Mouse (Mus musculus): ENCODE measurements around the gene Fbxo7. TPM values are rescaled to one million over a fixed set of nuclear protein-coding genes. Genes with fewer than 3 reads are reported as not detected.

Fbxo7 gene
- polyA plus RNA-seq, 1 experiment from 2014 or later: 24.0 TPM

DNA sequence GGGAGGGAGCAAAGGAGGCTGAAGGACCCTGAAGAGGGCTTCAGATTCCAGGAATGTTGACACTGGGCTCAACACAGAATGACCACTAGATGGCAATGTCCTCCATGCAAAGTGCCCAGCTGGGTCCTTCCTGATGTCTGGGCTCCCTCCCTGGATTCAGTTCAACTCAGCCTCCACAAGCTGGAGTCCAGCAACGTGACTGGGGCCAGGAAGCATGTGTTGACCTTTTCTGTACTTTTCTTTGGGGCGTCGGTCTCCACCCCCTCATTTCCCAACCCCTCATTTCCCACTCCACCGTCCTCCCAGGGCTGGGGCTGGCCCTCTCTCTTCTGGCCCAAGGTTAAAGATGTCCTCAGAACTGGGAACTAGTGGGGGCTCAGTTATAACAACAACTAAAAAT lies 43.2 kb downstream of the Fbxo7 start:
- no peak overlapping the region for H3K4me3 ChIP-seq (replicated peaks)
- H3K4me2 ChIP-seq: no peak overlapping the region
- 4% methylated on average over 4 of the region's 4 CpGs for WGBS
- H3K36me3 ChIP-seq: peaks cover 22% of the 10 kb centered on the region
- peak; percentile 89 for ATAC-seq (ENCODE audit: low FRiP score)
- 0 out of 2 replicates have a peak, but pooled peaks cover 3% of the 10 kb centered on the region for H3K4me1 ChIP-seq
- H3K27ac ChIP-seq (replicated peaks): no peak overlapping the region
- H3K9me3 ChIP-seq (replicated peaks): no peaks in the 10 kb centered on the region
- no peak overlapping the region for H3K9ac ChIP-seq (replicated peaks)
- no peaks in the 10 kb centered on the region for H3K27me3 ChIP-seq (replicated peaks)

DNA sequence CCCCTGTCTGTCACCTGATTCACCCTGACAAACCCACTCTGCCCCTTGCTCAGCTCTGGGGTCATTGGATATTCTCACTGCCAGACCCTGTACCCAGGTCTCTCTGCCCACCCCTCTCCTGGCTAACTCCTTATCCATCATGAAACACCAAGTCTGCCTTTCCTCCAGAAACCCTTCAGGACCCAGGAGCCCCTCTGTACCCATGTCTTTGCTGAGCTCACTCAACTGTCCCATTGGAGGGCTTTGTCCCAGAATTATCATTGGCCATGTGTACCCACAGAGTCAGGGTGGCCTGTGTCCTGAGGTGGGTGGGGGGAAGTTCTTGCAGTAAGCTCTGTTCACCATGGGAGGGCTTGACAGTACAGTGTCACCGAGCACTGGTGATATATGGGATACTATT lies 43.9 kb downstream of the Fbxo7 start:
- H3K4me3 ChIP-seq (replicated peaks): no peak overlapping the region
- no peaks in the 10 kb centered on the region for H3K9me3 ChIP-seq (replicated peaks)
- 69% methylated on average over 1 of the region's 1 CpGs for WGBS
- H3K9ac ChIP-seq (replicated peaks): no peak overlapping the region
- ATAC-seq (ENCODE audit: low FRiP score): 0 out of 2 replicates have a peak, but pooled peaks have one; percentile 16
- no peaks in the 10 kb centered on the region for H3K27me3 ChIP-seq (replicated peaks)
- 0 out of 2 replicates have a peak, but pooled peaks cover 3% of the 10 kb centered on the region for H3K4me1 ChIP-seq
- no peak overlapping the region for H3K27ac ChIP-seq (replicated peaks)
- H3K4me2 ChIP-seq: no peak overlapping the region
- H3K36me3 ChIP-seq: peaks cover 22% of the 10 kb centered on the region

GRCm38 (mm10) chr10:86066651-86067050 lies 44.9 kb downstream of the Fbxo7 start:
- Histone ChIP-seq H3K9me3 (replicated peaks) (no peaks in the 10 kb centered on the region), H3K4me1 (0 out of 2 replicates have a peak, but pooled peaks cover 3% of the 10 kb centered on the region), H3K4me2 (no peak overlapping the region), H3K36me3 (peaks cover 20% of the 10 kb centered on the region), H3K27ac (replicated peaks) (no peak overlapping the region), H3K9ac (replicated peaks) (no peak overlapping the region), H3K27me3 (replicated peaks) (no peaks in the 10 kb centered on the region), H3K4me3 (replicated peaks) (no peak overlapping the region)
- ATAC-seq (ENCODE audit: low FRiP score): no peak
- WGBS: 79% methylated on average over 5 of the region's 5 CpGs

- H3K36me3 ChIP-seq: peaks cover 16% of the 10 kb centered on the region
- 0 out of 2 replicates have a peak, but pooled peaks cover 3% of the 10 kb centered on the region for H3K4me1 ChIP-seq
- no peak overlapping the region for H3K4me3 ChIP-seq (replicated peaks)
- H3K27ac ChIP-seq (replicated peaks): no peak overlapping the region
- H3K9me3 ChIP-seq (replicated peaks): no peaks in the 10 kb centered on the region
- no peak overlapping the region for H3K9ac ChIP-seq (replicated peaks)
- H3K4me2 ChIP-seq: no peak overlapping the region
- 77% methylated on average over 10 of the region's 10 CpGs for WGBS
- no peaks in the 10 kb centered on the region for H3K27me3 ChIP-seq (replicated peaks)
- no peak for ATAC-seq (ENCODE audit: low FRiP score)
Observed at GRCm38 (mm10) chr10:86067911-86068310, 46.1 kb downstream of the Fbxo7 start.

DNA sequence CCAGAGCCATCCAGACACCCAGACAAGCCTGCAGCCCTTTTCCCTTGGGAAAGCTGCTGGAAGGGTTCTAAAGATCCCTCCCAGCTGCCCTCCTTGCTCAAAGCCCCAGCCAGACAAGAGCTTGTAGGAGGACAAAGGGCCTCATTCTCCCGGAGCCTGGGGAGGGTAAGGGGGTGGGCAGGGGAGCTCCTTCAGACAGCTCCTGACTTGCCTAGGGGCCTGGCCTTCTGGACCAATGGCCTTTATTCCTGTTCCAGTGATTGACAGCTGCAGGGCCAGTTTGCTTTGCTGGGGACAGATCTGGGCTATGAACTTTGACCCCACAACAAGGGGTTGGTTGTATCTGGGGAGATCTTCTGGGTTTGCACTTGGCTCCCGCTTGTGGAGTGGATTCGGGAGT lies 47.6 kb downstream of the Fbxo7 start:
- Histone ChIP-seq H3K4me2 (no peak overlapping the region), H3K9me3 (replicated peaks) (no peaks in the 10 kb centered on the region), H3K4me3 (replicated peaks) (no peak overlapping the region), H3K4me1 (0 out of 2 replicates have a peak, but pooled peaks cover 3% of the 10 kb centered on the region), H3K36me3 (peaks cover 15% of the 10 kb centered on the region), H3K27me3 (replicated peaks) (no peaks in the 10 kb centered on the region), H3K27ac (replicated peaks) (0 out of 2 replicates have a peak overlapping the region, but pooled peaks have one; percentile 5), H3K9ac (replicated peaks) (no peak overlapping the region)
- WGBS: 44% methylated on average over 3 of the region's 3 CpGs
- ATAC-seq (ENCODE audit: low FRiP score): no peak

DNA sequence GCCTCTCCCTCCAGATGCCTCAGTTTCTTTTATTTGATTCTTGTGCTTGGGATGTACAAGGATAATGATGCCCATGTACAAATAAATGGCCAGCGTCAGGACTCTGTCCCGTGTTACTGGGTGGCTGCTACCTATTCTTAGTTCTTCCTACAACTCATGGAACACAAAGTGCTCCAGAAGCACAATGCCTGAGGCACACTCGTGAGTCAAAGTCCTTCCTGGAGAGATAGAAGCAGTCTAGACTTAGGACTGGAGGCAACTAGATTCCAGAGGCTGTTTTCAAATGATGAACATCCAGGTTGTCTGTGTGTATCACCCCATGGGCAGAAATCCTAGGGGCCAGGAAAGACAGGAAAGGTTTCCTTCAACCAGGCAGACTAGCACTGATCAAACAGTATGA lies 49.0 kb downstream of the Fbxo7 start:
- Histone ChIP-seq H3K4me1 (no peaks in the 10 kb centered on the region), H3K9ac (replicated peaks) (no peak overlapping the region), H3K9me3 (replicated peaks) (no peaks in the 10 kb centered on the region), H3K27ac (replicated peaks) (no peak overlapping the region), H3K27me3 (replicated peaks) (no peaks in the 10 kb centered on the region), H3K4me3 (replicated peaks) (no peak overlapping the region), H3K4me2 (no peak overlapping the region), H3K36me3 (peaks cover 15% of the 10 kb centered on the region)
- no peak for ATAC-seq (ENCODE audit: low FRiP score)
- 88% methylated on average over 3 of the region's 3 CpGs for WGBS

GRCm38 (mm10) chr10:86074134-86074533 lies 52.4 kb downstream of the Fbxo7 start:
- H3K27me3 ChIP-seq (replicated peaks): no peaks in the 10 kb centered on the region
- H3K36me3 ChIP-seq: peaks cover 15% of the 10 kb centered on the region
- H3K27ac ChIP-seq (replicated peaks): no peak overlapping the region
- H3K9ac ChIP-seq (replicated peaks): no peak overlapping the region
- WGBS: 87% methylated on average over 4 of the region's 4 CpGs
- ATAC-seq (ENCODE audit: low FRiP score): no peak
- no peaks in the 10 kb centered on the region for H3K4me1 ChIP-seq
- H3K9me3 ChIP-seq (replicated peaks): no peaks in the 10 kb centered on the region
- H3K4me2 ChIP-seq: no peak overlapping the region
- H3K4me3 ChIP-seq (replicated peaks): no peak overlapping the region

- no peaks in the 10 kb centered on the region for H3K9me3 ChIP-seq (replicated peaks)
- no peak overlapping the region for H3K4me3 ChIP-seq (replicated peaks)
- H3K9ac ChIP-seq (replicated peaks): no peak overlapping the region
- WGBS: 86% methylated on average over 9 of the region's 9 CpGs
- H3K36me3 ChIP-seq: peaks cover 15% of the 10 kb centered on the region
- ATAC-seq (ENCODE audit: low FRiP score): no peak
- no peak overlapping the region for H3K4me2 ChIP-seq
- H3K4me1 ChIP-seq: no peaks in the 10 kb centered on the region
- H3K27me3 ChIP-seq (replicated peaks): no peaks in the 10 kb centered on the region
- no peak overlapping the region for H3K27ac ChIP-seq (replicated peaks)
Observed at GRCm38 (mm10) chr10:86074971-86075711, 53.4 kb downstream of the Fbxo7 start.

- WGBS: 84% methylated on average over 2 of the region's 2 CpGs
- Histone ChIP-seq H3K4me3 (replicated peaks) (no peak overlapping the region), H3K27ac (replicated peaks) (no peak overlapping the region), H3K27me3 (replicated peaks) (no peaks in the 10 kb centered on the region), H3K4me2 (no peak overlapping the region), H3K9ac (replicated peaks) (no peak overlapping the region), H3K36me3 (peaks cover 9% of the 10 kb centered on the region; the same call in 1 of the 2 replicates), H3K4me1 (no peaks in the 10 kb centered on the region), H3K9me3 (replicated peaks) (no peaks in the 10 kb centered on the region)
- ATAC-seq (ENCODE audit: low FRiP score): no peak
Observed at GRCm38 (mm10) chr10:86077272-86077671, 55.5 kb downstream of the Fbxo7 start.

DNA sequence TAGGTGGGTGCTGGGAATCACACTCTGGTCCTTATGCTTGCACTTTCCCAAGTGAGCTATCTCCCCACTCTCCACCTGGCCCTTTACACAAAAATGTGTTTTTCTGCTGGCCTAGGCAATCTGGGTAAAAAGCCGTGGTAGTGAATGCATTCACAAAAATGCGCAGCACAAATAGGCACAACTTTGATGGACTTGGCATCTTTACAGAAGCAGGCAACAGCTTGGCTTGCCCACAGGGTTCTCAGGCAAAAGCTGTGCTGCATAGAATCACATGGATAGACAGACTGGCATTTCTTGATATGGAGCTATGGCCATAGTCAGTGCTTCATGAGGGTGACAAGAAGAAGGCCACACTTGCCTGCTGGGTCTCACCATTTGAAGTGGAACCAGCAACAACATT lies 57.0 kb downstream of the Fbxo7 start:
- H3K9me3 ChIP-seq (replicated peaks): no peaks in the 10 kb centered on the region
- H3K27ac ChIP-seq (replicated peaks): no peak overlapping the region
- no peak overlapping the region for H3K4me2 ChIP-seq
- H3K27me3 ChIP-seq (replicated peaks): no peaks in the 10 kb centered on the region
- no peak overlapping the region for H3K9ac ChIP-seq (replicated peaks)
- H3K36me3 ChIP-seq: peaks cover 5% of the 10 kb centered on the region; the same call in 1 of the 2 replicates
- no peak for ATAC-seq (ENCODE audit: low FRiP score)
- no peak overlapping the region for H3K4me3 ChIP-seq (replicated peaks)
- 85% methylated on average over 2 of the region's 2 CpGs for WGBS
- H3K4me1 ChIP-seq: no peaks in the 10 kb centered on the region

GRCm38 (mm10) chr10:86079921-86080320 lies 58.1 kb downstream of the Fbxo7 start:
- Histone ChIP-seq H3K4me3 (replicated peaks) (no peak overlapping the region), H3K9me3 (replicated peaks) (no peaks in the 10 kb centered on the region), H3K36me3 (no peaks in the 10 kb centered on the region), H3K9ac (replicated peaks) (no peak overlapping the region), H3K4me2 (no peak overlapping the region), H3K27me3 (replicated peaks) (no peaks in the 10 kb centered on the region), H3K27ac (replicated peaks) (no peak overlapping the region), H3K4me1 (no peaks in the 10 kb centered on the region)
- 0 out of 2 replicates have a peak, but pooled peaks have one; percentile 38 for ATAC-seq (ENCODE audit: low FRiP score)
- WGBS: 86% methylated on average over 9 of the region's 9 CpGs

- H3K4me3 ChIP-seq (replicated peaks): no peak overlapping the region
- WGBS: 52% methylated on average over 10 of the region's 10 CpGs
- H3K36me3 ChIP-seq: no peaks in the 10 kb centered on the region
- no peak for ATAC-seq (ENCODE audit: low FRiP score)
- no peaks in the 10 kb centered on the region for H3K4me1 ChIP-seq
- no peak overlapping the region for H3K4me2 ChIP-seq
- no peaks in the 10 kb centered on the region for H3K27me3 ChIP-seq (replicated peaks)
- no peaks in the 10 kb centered on the region for H3K9me3 ChIP-seq (replicated peaks)
- H3K27ac ChIP-seq (replicated peaks): no peak overlapping the region
- no peak overlapping the region for H3K9ac ChIP-seq (replicated peaks)
Observed at GRCm38 (mm10) chr10:86091919-86092318, 70.1 kb downstream of the Fbxo7 start.
